Mouse (Mus musculus) heart, adult 11 months (tissue): ENCODE data around the gene Tenm4.
"Not testable (repeated sequence)": the region's sequence is repeated elsewhere in the genome, so short reads cannot be mapped to it uniquely, and the experiment has no call there.

Source experiments
- DNase-seq: peaks from one replicate; pipeline ENCODE4 v3.0.0; 2022

Tenm4 gene

GRCm38 (mm10) chr7:96920447-96921095 lies 749.5 kb downstream of the Tenm4 start:
- DNase-seq: peak; percentile 85

GRCm38 (mm10) chr7:96922927-96923326 lies 751.9 kb downstream of the Tenm4 start:
- peak; percentile 73 for DNase-seq

GRCm38 (mm10) chr7:96943715-96944377 lies 772.8 kb downstream of the Tenm4 start:
- DNase-seq: no peak

- DNase-seq: not testable (repeated sequence)
Observed at GRCm38 (mm10) chr7:96946501-96946900, 775.5 kb downstream of the Tenm4 start.

GRCm38 (mm10) chr7:96951281-96952051 lies 780.4 kb downstream of the Tenm4 start, which contains the start of gene Nars2:
Nars2 (plus strand) TSS chr7:96951505.
- DNase-seq: peak; percentile 99

- DNase-seq: no peak
Observed at GRCm38 (mm10) chr7:96952094-96952493, 781.0 kb downstream of the Tenm4 start.

- DNase-seq: no peak
Observed at GRCm38 (mm10) chr7:96959168-96959567, 788.1 kb downstream of the Tenm4 start.
